Mouse (Mus musculus): ENCODE results near the gene Plekhg1.
A peak's percentile ranks its signal among the peaks of the same experiment; 100 is the strongest.

Gene Plekhg1

DNA sequence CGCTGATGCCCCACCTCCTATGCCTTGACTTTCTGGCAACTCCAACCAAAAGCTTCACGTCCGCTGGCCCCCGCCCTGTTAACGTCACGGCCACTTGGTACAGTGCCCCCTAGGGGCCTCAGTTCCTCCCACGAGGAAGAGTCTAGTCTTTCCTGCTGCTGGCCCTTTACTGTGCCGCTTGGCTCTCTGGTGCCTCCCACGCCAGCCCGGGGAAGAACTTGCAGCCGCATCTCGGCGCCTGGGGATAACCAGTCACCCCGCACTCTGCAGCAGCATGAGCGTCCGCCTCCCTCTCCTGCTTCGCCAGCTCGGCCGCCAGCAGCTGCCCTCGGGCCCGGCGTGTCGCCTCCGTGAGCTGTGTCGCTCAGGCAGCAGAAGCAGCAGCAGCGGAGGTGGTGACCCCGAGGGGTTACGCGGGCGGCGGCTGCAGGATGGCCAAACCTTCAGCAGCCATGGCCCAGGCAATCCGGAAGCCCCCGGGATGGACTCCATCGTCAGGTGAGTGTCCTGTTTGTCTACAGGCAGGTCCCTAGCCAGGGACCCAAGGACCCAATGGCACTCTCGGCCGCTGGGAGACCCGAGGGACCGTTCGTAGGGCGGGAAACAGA is 232.9 kb downstream of the Plekhg1 start, which contains the start of gene Mthfd1l:
Gene Mthfd1l (plus strand): TSS at position 138 of the 608 bp plus-strand sequence.
- DNase-seq, result peak; percentile 93

DNA sequence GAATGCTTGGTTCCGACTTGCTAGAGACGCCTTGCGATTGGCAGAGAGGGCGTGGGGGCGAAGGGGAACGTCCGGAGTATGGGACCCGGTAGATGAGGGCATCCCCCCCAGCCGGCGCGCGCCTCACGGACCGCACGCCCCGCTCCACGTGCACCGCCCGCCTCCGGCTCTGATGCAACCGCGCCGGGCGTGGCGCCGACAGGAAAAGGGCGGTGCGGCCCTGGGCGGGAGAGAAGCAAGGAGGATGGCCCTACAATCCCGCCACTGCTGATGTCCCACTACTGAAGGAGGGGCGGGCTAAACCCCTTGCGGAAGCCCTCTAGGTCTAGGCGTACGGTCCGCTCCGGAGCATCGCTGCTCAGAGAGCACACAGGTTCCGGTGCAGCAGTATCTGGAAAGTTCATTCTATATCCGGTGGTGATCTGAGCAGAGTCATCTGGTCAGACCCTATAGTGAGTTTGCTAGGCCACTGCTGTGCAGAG is 233.5 kb downstream of the Plekhg1 start:
- peak; percentile 91 for DNase-seq

DNA sequence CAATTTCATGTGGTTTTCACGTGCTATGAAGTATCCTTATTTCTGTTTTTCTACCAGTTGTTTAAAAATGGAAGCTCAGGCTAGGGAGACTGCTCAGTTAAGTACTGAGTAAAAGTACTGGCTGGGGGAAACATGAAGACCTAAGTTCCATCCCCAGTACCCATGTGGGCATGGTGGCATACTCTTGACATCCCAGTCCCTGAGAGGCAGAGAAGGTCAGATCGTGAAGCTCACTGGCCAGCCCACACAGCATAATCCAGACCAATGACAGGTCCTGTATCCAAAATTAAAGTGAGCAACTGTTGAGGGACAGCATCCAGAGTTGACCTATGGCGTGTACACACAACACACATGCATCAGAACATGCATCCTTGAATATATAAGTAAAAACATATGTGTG is 234.2 kb downstream of the Plekhg1 start:
- no peak for DNase-seq

DNA sequence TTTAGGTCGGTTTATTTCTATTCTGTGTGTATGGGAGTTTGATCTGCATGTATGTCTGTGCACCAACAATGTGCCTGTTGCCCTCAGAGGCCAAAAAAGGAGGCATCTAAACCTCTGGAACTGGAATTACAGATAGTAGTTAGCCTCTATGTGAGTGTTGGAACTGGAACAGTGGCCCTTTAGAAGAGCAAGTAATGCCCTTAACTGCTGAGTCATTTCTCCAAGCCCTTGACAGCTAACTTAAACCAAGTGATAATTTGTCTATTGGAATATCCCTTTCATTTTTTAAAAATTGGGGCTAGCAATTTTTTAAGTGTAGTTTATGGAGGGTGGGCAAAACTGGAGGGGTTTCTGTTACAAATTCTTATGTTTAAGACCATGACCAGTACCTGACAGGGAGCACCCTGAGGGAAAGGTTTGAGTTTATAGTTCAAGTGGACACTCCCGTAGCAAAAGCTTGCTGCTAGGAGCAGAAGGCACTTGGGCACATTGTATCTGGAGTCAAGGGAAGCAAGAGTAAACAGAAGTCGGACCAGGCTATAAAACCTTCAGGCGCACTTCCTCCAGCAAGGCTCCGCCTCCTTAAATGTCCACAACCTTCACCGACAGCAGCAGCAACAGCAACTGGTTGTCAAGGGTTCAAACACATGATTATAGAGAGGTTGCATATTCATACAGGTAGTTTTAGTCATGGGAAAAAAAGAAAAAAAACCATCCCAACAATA is 235.9 kb downstream of the Plekhg1 start:
- no peak for DNase-seq

DNA sequence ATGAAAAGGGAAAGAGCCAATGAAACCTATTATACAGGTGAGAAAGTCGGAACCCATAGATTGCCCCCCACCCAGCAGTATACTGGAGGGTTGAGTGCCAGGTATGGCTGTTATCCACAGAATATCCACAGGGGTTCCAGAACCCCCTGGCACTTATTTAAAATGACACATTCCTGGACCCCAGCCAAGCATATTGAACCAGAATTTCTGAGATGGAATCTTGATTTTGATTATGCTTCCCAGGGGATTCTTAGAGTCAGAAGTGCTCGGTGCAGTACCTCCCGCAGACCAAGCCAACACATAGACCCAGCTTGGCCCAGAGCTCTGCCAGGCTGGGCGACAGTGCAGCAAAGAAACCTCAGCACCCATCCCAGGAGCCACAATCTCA is 236.5 kb downstream of the Plekhg1 start:
- no peak for DNase-seq

DNA sequence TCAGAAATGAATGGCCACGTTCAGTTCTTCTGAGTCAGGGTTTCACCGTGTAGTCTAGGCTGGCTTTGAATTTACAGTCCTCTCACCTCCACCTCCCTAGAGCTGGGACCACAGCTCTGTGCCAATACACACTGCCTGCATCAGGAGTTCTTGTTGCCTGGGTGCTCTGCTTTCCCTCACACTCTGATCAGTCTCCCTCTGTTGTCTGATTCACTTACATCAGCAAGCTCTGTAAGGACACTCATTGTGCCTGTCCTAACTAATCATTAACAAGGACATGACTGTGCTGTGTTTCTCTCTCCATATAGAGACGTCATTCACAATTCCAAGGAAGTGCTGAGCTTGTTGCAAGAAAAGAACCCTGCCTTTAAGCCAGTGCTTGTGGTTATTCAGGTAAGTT is 238.2 kb downstream of the Plekhg1 start:
- peak; percentile 43 for DNase-seq

DNA sequence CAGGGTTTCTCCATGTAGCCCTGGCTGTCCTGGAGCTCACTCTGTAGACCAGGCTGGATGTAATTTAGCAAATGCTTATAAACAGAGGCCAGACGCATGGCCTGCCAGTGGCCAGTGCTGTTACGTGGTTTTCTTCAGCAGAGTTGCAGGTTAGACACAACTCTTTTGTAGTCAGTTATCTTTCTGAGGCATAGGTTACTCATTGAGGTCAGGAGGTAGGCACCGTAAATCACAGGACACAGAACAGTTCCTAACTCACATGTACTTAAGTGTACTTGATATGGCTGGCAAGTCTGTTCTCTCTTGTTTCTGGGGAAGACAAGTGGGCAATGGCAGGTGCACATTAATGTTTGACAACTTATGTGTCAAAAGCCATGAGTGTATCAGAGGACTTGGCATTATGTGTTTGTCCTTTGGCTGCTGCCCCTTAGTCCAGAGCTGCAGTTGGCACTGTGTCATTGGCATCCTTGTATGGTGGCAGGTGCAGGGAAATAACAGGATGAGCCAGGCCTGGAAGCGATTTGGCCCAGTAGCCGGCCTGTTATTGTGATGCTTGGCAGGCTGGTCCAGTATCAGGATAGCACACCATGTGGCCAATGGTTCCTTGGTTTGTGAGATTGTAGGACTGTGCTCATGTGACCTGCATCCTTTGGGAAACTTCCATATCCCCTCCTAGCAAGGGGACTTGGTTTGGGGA is 238.8 kb downstream of the Plekhg1 start:
- DNase-seq, result no peak

DNA sequence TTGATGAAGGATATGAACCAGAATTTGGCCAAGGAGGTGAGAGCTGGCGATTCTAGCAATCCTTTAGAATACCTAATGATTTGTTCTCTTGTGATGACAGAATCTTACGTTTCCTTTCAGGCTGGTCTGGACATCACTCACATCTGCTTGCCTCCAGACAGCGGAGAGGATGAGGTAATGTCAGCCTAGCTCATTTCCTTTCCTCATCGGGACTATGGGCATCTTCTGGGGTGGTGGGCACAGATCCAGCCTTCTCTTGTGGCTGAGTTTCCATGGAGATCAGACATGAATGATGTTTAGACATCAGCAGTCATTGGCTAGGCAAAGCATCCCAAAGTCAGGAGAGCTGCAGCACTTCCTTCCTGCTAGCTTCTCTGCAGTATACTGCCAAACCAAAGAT is 240.1 kb downstream of the Plekhg1 start:
- DNase-seq, result no peak

DNA sequence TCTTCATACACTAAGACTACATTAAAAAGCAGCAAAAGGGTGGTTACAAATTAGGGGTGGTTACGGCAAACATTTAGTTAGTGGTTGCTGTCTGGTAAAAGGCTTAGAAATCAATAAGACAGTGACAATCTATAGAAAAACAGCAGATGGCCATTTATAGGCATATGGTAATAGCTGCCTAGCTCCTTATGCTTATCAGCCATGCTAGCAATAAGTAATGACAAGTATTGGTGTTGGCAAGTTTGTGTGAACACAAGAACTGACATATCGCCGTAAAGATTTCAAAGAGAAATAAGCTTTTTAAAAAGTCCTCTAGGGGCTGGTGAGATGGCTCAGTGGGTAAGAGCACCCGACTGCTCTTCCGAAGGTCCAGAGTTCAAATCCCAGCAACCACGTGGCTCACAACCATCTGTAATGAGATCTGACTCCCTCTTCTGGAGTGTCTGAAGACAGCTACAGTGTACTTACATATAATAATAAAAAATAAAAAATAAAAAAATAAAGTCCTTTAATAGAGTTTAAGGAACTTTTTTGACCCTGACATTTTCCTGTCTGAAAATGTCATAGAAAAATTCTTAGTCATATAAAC is 250.2 kb downstream of the Plekhg1 start:
- DNase-seq, result no peak

DNA sequence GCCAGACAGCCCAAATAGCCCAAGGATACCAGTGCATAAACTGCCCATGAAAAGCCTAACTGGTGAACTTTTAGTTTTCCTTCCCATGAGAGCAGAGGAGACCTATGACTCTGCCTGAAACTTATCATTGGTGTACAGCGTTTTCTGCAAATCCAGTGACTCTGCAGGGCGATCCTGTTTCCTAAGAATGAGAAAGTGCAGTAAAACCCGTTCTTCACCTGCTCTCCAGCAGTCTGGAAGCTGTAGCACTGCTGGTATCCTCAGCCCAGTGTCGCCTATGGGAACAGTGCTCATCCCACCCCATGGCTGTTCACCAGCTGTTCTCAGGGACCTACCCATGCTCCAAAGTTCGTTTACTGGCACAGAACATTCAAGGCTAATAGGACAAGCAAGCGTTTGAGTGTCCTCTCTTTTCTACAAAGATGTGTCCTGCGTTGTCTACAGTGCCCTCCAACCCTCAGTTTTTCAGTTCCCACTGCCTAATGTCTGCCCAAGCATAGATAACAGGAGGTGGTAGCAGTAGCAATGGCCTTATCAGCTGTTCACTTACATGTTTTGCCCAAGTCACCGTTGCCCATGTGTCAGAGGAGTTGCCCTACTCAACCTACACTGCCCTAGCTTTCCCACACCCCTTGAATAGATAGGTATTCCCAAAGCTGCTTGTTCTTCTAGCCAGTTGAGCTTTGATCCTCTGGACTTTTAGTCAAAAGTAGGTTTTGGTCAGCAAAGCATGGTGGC is 253.4 kb downstream of the Plekhg1 start:
- DNase-seq, result no peak

DNA sequence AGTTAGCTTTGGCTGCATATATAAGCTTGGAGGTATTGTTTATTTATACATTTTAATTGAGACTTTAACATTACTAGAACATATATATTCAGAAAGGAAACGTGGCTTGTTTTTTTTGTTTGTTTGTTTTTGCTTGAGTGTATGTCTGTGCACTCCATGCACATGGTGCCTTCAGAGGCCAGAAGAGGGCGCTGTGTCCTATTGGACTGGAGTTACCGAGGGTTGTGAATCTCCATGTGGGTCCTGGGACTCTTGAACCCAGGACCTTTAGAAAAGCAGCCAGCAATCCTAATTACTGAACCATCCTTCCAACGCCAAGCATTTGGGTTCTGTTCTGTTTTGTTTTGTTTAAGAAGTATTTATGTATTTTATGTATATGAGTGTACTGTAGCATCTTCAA is 255.1 kb downstream of the Plekhg1 start:
- DNase-seq, result no peak

DNA sequence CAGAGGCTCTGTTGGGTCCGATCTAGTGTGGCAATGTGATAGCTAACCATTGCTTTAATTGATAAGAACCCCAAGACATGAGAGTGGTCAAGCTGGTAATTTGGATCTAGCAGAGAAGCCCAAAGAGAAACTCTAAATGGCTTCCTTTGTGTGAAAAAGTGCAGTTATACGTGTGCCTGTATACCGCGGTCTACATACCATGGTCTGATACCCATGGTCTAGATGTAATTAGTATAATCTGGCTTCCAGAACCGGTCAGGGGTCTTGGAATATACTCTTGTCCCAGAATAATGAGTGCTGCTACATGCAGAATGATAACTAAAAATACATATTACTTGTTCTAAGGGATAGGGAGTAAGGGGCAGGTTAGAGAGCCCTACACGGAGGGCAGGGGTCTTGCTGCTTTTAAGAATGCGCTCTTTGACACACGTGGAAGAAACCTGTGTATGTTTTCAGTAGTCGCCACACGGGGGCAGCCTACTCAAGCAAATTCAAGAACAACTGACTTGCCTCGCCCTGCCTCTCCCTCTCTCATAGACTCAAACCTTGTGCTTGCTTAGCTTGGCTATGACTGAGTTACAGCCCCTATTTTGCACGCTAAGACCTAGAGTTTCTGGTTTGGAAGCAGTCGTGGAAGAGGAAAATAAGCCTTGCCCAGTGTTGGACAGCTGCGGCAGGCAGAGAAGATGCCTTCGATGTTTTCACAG is 256.2 kb downstream of the Plekhg1 start:
- DNase-seq, result peak; percentile 87

DNA sequence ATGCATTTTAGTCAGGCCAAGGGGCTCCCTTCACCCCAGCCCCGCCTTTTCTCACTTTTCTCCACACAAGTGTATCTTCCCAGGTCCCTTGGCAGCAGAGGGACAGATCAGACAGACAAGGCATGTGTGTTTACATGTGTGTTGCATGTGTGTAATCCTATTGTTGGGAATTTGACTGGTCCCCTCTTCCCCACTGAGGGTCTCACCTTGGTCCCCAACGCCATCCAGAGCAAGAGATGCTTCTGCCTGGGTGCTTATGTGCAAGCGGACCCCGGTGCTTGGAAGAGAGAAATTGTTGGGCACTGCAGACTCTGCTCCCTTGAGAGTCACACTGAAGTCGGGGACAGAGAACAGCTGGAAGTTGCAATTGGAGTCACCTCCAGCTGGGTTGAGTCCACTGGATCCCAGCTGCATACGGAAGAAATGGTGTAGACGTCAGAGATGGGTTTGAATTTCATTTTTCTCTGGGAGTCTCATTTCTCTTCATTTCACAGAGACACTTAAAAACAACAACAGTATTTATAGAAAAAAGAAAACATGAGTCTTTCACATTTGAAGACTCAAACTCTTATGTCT is 257.8 kb downstream of the Plekhg1 start:
- no peak for DNase-seq

DNA sequence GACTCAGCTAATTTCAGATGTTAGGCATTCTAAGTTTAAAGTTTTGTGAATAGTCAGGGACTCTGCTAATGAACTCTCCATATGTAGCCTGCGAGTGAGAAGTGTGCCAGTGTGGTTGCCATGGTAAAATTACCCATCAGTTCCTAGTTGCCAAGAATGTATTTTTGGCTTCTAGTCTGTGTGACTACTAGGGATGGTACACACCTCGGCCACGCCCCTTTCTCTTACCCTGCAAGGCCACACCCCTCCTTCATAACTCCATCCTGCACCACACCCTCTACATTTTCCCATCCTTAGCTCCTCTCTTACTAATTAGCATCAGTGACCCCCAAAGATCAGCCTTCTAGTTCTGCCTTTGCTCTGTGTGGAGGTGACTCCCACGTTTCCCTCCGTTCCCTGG is 262.5 kb downstream of the Plekhg1 start:
- DNase-seq, result no peak

DNA sequence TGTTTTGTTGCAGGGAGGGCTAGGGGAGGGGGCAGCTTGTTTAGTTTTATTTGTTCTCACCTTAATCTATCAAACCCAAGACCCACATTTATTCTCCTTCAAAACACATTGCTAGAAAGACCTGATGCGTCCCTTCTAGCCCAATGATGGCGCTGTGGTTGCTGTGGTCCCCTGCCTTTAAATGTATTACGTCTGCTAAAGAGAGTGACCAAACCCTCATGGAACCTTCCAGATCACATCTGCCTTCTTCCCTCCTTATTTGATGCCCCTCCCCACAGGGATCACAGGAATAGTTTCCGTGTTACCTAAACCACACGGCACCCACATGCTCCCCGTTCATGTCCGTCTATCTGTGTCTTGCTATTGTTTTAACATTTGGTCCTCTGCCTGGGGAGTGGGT is 265.0 kb downstream of the Plekhg1 start:
- no peak for DNase-seq

DNA sequence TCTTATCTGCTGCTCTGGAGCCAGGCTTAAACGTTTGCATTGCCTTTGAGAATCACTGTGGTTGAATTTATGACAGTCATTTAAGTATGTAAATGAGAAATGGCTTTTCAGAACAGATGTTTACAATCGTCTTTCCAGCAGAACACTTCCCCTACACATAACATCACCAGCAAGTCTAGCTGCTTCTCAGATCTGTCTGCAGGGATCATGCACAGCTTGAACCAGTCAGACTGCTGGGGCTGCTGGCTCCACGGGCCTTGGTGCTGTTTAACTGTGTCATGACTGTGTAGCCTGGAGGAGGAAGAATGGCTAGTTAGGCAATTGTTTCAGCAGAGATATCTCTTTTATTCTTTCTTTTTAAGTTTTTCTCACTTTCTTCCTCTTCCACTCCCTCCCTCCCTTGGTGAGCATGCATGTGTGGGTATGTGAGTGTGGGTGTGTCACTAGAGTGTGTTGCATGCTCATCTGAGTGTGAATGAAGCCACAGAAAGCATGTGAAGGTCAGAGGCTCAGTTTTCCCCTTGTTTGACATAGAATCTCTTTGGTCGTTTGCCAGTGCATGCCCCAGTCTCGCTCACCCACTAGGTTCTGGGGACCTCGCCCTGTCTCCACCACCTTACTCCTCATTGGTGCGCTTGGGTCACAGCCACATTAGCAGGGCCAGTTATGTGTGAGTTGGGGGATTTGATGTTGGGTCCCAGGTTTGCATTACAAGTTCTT is 266.3 kb downstream of the Plekhg1 start:
- DNase-seq, result no peak
